Mouse (Mus musculus) stomach, embryonic 16.5 days (tissue): ENCODE results near the gene Ddx47. TPM values are rescaled to one million over a fixed set of nuclear protein-coding genes. Genes with fewer than 3 reads are reported as not detected.

ENCODE experiments used
- ATAC-seq: fragments of 200-750 bp; cut with Nextera tagmentation; 2 replicates; pipeline ENCODE4 v1.8.0; 2017; ENCODE audit warnings: moderate number of reproducible peaks, moderate TSS enrichment; ENCODE audit not compliant: insufficient read depth, low FRiP score
- H3K27ac ChIP-seq: fragments of 300-500 bp; sonication (generic); 2 replicates; pipeline ENCODE4 v1.5.1; 2014; ENCODE audit warnings: low read length
- H3K27me3 ChIP-seq: fragments of 300-500 bp; sonication (generic); 2 replicates; pipeline ENCODE4 v1.6.1; 2014; ENCODE audit warnings: low read length, control low read depth, mixed read lengths; ENCODE audit not compliant: control insufficient read depth, insufficient read depth
- H3K36me3 ChIP-seq: fragments of 300-500 bp; sonication (generic); 2 replicates; pipeline ENCODE4 v1.6.1; 2014; ENCODE audit warnings: low read length; ENCODE audit not compliant: control insufficient read depth, insufficient read depth
- H3K4me1 ChIP-seq: fragments of 300-500 bp; sonication (generic); 2 replicates; pipeline ENCODE4 v1.6.1; 2014; ENCODE audit warnings: low read length, control low read depth, mixed read lengths; ENCODE audit not compliant: control insufficient read depth, insufficient read depth
- H3K4me2 ChIP-seq: fragments of 300-500 bp; sonication (generic); 2 replicates; pipeline ENCODE4 v1.6.1; 2014; ENCODE audit warnings: low read depth, low read length, mixed read lengths
- H3K4me3 ChIP-seq: fragments of 300-500 bp; sonication (generic); replicated peaks from 2 replicates; pipeline ENCODE4 v1.5.1; 2014; ENCODE audit warnings: mild to moderate bottlenecking, low read length
- H3K9ac ChIP-seq: fragments of 300-500 bp; sonication (generic); 2 replicates; pipeline ENCODE4 v1.6.1; 2014; ENCODE audit warnings: low read length
- H3K9me3 ChIP-seq: fragments of 300-500 bp; sonication (generic); replicated peaks from 2 replicates; pipeline ENCODE4 v1.6.1; 2016; ENCODE audit warnings: low read length, control low read depth; ENCODE audit not compliant: control insufficient read depth
- WGBS: fragments of 180-500 bp; shearing (Covaris S2); extraction: QIAGEN DNeasy Blood & Tissue Kit; methylation state at CpG from one replicate; pipeline ENCODE4 v1.1.7; 2014; 5-methylcytosine and 5-hydroxymethylcytosine counted together
- polyA plus RNA-seq: library from polyadenylated mRNA; unstranded; fragments of >200 nt; fragmentation: Nextera tagmentation; extraction: Ambion mirVana; gene quantifications from 2 replicates; pipeline ENCODE4 v1.2.1, GENCODE M21; 2015

Ddx47 gene
- polyA plus RNA-seq, 1 experiment from 2014 or later, result 104 TPM

GRCm38 (mm10) chr6:135048956-135049355 is 37.5 kb downstream of the Ddx47 start:
- no peaks in the 10 kb centered on the region for H3K9me3 ChIP-seq
- H3K4me3 ChIP-seq, result no peak overlapping the region
- H3K27ac ChIP-seq, result no peak overlapping the region
- H3K4me2 ChIP-seq, result no peak overlapping the region
- no peak overlapping the region for H3K9ac ChIP-seq
- ATAC-seq, result no peak
- WGBS, result 77% methylated on average over 16 of the region's 16 CpGs
- H3K36me3 ChIP-seq, result no peaks in the 10 kb centered on the region
- peaks cover 5% of the 10 kb centered on the region; the same call in 1 of the 2 replicates for H3K4me1 ChIP-seq
- no peaks in the 10 kb centered on the region for H3K27me3 ChIP-seq

- no peak overlapping the region for H3K4me2 ChIP-seq
- no peak overlapping the region for H3K4me3 ChIP-seq
- peak; percentile 50; the same call in 1 of the 2 replicates for ATAC-seq
- no peaks in the 10 kb centered on the region for H3K36me3 ChIP-seq
- no peaks in the 10 kb centered on the region for H3K9me3 ChIP-seq
- WGBS, result 66% methylated on average over 3 of the region's 3 CpGs
- H3K9ac ChIP-seq, result peak overlapping the region; percentile 16; the same call in 1 of the 2 replicates
- H3K4me1 ChIP-seq, result peaks cover 5% of the 10 kb centered on the region; the same call in 1 of the 2 replicates
- H3K27ac ChIP-seq, result no peak overlapping the region
- H3K27me3 ChIP-seq, result no peaks in the 10 kb centered on the region
Measured at GRCm38 (mm10) chr6:135053789-135054188, 42.4 kb downstream of the Ddx47 start.

GRCm38 (mm10) chr6:135055882-135056281 is 44.5 kb downstream of the Ddx47 start:
- no peak overlapping the region for H3K4me2 ChIP-seq
- no peak overlapping the region for H3K9ac ChIP-seq
- H3K27ac ChIP-seq, result no peak overlapping the region
- H3K4me1 ChIP-seq, result peaks cover 5% of the 10 kb centered on the region; the same call in 1 of the 2 replicates
- no peaks in the 10 kb centered on the region for H3K9me3 ChIP-seq
- no peak overlapping the region for H3K4me3 ChIP-seq
- H3K36me3 ChIP-seq, result no peaks in the 10 kb centered on the region
- no peaks in the 10 kb centered on the region for H3K27me3 ChIP-seq
- WGBS, result 44% methylated on average over 4 of the region's 4 CpGs
- ATAC-seq, result no peak

- no peak overlapping the region for H3K9ac ChIP-seq
- H3K27ac ChIP-seq, result no peak overlapping the region
- H3K4me2 ChIP-seq, result no peak overlapping the region
- WGBS, result 88% methylated on average over 4 of the region's 4 CpGs
- no peak for ATAC-seq
- no peak overlapping the region for H3K4me3 ChIP-seq
- H3K36me3 ChIP-seq, result no peaks in the 10 kb centered on the region
- no peaks in the 10 kb centered on the region for H3K9me3 ChIP-seq
- no peaks in the 10 kb centered on the region for H3K27me3 ChIP-seq
- peaks cover 6% of the 10 kb centered on the region; the same call in 1 of the 2 replicates for H3K4me1 ChIP-seq
Measured at GRCm38 (mm10) chr6:135060728-135061127, 49.3 kb downstream of the Ddx47 start.

GRCm38 (mm10) chr6:135064621-135065020 is 53.2 kb downstream of the Ddx47 start:
- Histone ChIP-seq H3K9ac (no peak overlapping the region), H3K4me2 (no peak overlapping the region), H3K36me3 (no peaks in the 10 kb centered on the region), H3K4me3 (no peak overlapping the region), H3K9me3 (no peaks in the 10 kb centered on the region), H3K27me3 (no peaks in the 10 kb centered on the region), H3K27ac (peak overlapping the region; percentile 64), H3K4me1 (peaks cover 12% of the 10 kb centered on the region)
- ATAC-seq, result no peak
- 73% methylated on average over 12 of the region's 12 CpGs for WGBS

GRCm38 (mm10) chr6:135065236-135065957 is 54.0 kb downstream of the Ddx47 start, which contains the start of gene Gprc5a:
Gene Gprc5a, plus strand, starts transcription at chr6:135065651.
- Histone ChIP-seq H3K27me3 (no peaks in the 10 kb centered on the region), H3K4me2 (peak within 1 kb of the TSS; percentile 88), H3K4me3 (peak within 1 kb of the TSS; percentile 56), H3K36me3 (no peaks in the 10 kb centered on the region), H3K9ac (peak within 1 kb of the TSS; percentile 77), H3K27ac (peak within 1 kb of the TSS; percentile 64), H3K9me3 (no peaks in the 10 kb centered on the region), H3K4me1 (peaks cover 12% of the 10 kb centered on the region)
- under 1% methylated on average over 44 of the region's 44 CpGs for WGBS
- ATAC-seq, result peak; percentile 87

- peaks cover 12% of the 10 kb centered on the region for H3K4me1 ChIP-seq
- H3K27me3 ChIP-seq, result no peaks in the 10 kb centered on the region
- no peaks in the 10 kb centered on the region for H3K9me3 ChIP-seq
- ATAC-seq, result no peak
- H3K27ac ChIP-seq, result no peak overlapping the region
- H3K4me3 ChIP-seq, result peak overlapping the region; percentile 56
- H3K9ac ChIP-seq, result peak overlapping the region; percentile 48
- H3K36me3 ChIP-seq, result no peaks in the 10 kb centered on the region
- WGBS, result 40% methylated on average over 6 of the region's 6 CpGs
- peak overlapping the region; percentile 88 for H3K4me2 ChIP-seq
Measured at GRCm38 (mm10) chr6:135066795-135067445, 55.5 kb downstream of the Ddx47 start.

- H3K4me3 ChIP-seq, result no peak overlapping the region
- no peaks in the 10 kb centered on the region for H3K36me3 ChIP-seq
- no peak overlapping the region for H3K9ac ChIP-seq
- 62% methylated on average over 5 of the region's 5 CpGs for WGBS
- peaks cover 12% of the 10 kb centered on the region for H3K4me1 ChIP-seq
- H3K27me3 ChIP-seq, result no peaks in the 10 kb centered on the region
- no peak overlapping the region for H3K27ac ChIP-seq
- H3K9me3 ChIP-seq, result no peaks in the 10 kb centered on the region
- H3K4me2 ChIP-seq, result no peak overlapping the region
- no peak for ATAC-seq
Measured at GRCm38 (mm10) chr6:135068221-135068620, 56.8 kb downstream of the Ddx47 start.

GRCm38 (mm10) chr6:135069856-135070255 is 58.4 kb downstream of the Ddx47 start:
- no peaks in the 10 kb centered on the region for H3K27me3 ChIP-seq
- no peaks in the 10 kb centered on the region for H3K36me3 ChIP-seq
- no peak overlapping the region for H3K4me3 ChIP-seq
- H3K4me2 ChIP-seq, result no peak overlapping the region
- H3K9me3 ChIP-seq, result no peaks in the 10 kb centered on the region
- H3K9ac ChIP-seq, result no peak overlapping the region
- peaks cover 9% of the 10 kb centered on the region for H3K4me1 ChIP-seq
- no peak overlapping the region for H3K27ac ChIP-seq
- ATAC-seq, result no peak
- 56% methylated on average over 6 of the region's 6 CpGs for WGBS
